Mouse (Mus musculus) midbrain, embryonic 11.5 days (tissue): ENCODE data around the gene Sptbn1. TPM values are rescaled to one million over a fixed set of nuclear protein-coding genes. Genes with fewer than 3 reads are reported as not detected.

Source experiments
- ATAC-seq: fragments of 200-750 bp; cut with Nextera tagmentation; 2 replicates; pipeline ENCODE4 v1.8.0; 2017; ENCODE audit warnings: moderate TSS enrichment, moderate library complexity; ENCODE audit not compliant: low FRiP score
- DNase-seq: peaks from one replicate; pipeline ENCODE4 v3.0.0; 2015; ENCODE audit warnings: low spot score; ENCODE audit errors: missing footprints
- H3K27ac ChIP-seq: fragments of 300-500 bp; sonication (generic); 2 replicates; pipeline ENCODE4 v1.5.1; 2014; ENCODE audit warnings: low read depth, low read length
- H3K27me3 ChIP-seq: fragments of 300-500 bp; sonication (generic); 2 replicates; pipeline ENCODE4 v1.6.1; 2014; ENCODE audit warnings: mild to moderate bottlenecking, low read length, moderate library complexity, mixed read lengths; ENCODE audit not compliant: control insufficient read depth, insufficient read depth
- H3K36me3 ChIP-seq: fragments of 300-500 bp; sonication (generic); 2 replicates; pipeline ENCODE4 v1.6.1; 2014; ENCODE audit warnings: mild to moderate bottlenecking, low read length, moderate library complexity, mixed read lengths; ENCODE audit not compliant: control insufficient read depth, insufficient read depth
- H3K4me1 ChIP-seq: fragments of 300-500 bp; sonication (generic); 2 replicates; pipeline ENCODE4 v1.6.1; 2014; ENCODE audit warnings: low read length; ENCODE audit not compliant: control insufficient read depth, insufficient read depth
- H3K4me2 ChIP-seq: fragments of 300-500 bp; sonication (generic); 2 replicates; pipeline ENCODE4 v1.6.1; 2014; ENCODE audit warnings: mild to moderate bottlenecking, moderate library complexity
- H3K4me3 ChIP-seq: fragments of 300-500 bp; sonication (generic); 2 replicates; pipeline ENCODE4 v1.5.1; 2014; ENCODE audit warnings: low read depth, low read length
- H3K9ac ChIP-seq: fragments of 300-500 bp; sonication (generic); 2 replicates; pipeline ENCODE4 v1.6.1; 2014; ENCODE audit warnings: low read length
- H3K9me3 ChIP-seq: fragments of 300-500 bp; sonication (generic); 2 replicates; pipeline ENCODE4 v1.6.1; 2016; ENCODE audit warnings: low read length; ENCODE audit not compliant: control insufficient read depth
- WGBS: fragments of 180-500 bp; shearing (Covaris S2); extraction: QIAGEN DNeasy Blood & Tissue Kit; methylation state at CpG from one replicate; pipeline ENCODE4 v1.1.7; 2014; 5-methylcytosine and 5-hydroxymethylcytosine counted together
- polyA plus RNA-seq: library from polyadenylated mRNA; unstranded; fragments of >200 nt; fragmentation: Nextera tagmentation; extraction: Ambion mirVana; gene quantifications from 2 replicates; pipeline ENCODE4 v1.2.1, GENCODE M21; 2014

Gene Sptbn1
- polyA plus RNA-seq, 1 experiment from 2014 or later = 86.2 TPM

DNA sequence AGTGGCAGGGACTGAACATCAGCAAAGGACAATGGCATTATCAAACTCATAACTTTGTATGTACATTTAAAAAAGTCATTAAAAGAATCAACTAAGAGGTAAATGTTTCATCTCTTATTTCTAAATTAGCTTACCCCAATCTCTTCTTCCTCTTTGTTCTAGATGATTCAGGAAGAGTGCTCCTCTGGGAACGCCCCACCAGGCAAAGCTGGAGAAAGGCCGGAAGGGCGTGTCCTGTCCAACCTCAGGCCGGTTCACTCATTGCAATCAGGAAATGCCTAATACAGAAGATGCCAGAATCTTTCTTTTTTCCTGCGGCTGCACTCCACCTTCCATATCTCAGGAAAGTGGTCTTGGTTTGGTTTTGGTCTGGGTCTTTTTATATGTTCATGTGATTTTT, 11.3 kb upstream of the Sptbn1 start:
- Histone ChIP-seq H3K9me3 (no peaks in the 10 kb centered on the region), H3K27me3 (no peaks in the 10 kb centered on the region), H3K27ac (no peak overlapping the region), H3K36me3 (no peaks in the 10 kb centered on the region), H3K9ac (no peak overlapping the region), H3K4me3 (no peak overlapping the region), H3K4me1 (no peaks in the 10 kb centered on the region), H3K4me2 (no peak overlapping the region)
- no peak for DNase-seq
- ATAC-seq = no peak
- WGBS = 84% methylated on average over 5 of the region's 5 CpGs

DNA sequence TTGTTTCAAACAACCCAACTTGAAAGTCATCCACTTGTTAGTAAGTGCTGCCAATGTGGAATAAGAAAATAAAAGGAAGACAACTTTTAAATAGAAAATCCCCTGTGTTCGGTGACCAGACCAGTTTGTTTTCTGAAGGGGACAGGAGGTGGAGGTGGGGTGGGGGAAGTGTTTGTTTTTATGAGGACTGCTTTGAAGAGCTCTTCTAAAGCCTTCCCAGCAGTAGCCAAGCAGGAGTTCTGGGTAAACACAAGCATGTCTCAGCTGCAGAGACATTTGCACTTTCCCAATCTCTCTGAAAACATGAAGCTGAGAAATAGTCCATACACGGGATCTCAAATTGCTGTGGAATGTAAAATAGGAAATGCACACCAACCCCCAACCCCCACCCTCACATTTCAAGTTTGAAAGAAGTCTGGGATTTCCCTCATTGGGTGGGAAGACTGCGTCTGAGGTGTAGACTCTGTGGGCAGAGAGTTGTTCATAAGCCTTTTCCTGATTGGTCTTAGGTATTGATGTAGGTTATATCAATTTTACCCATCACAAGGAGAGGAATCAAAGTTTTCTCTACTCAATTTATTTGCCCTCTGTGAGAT, 7.6 kb upstream of the Sptbn1 start:
- H3K4me1 ChIP-seq = no peaks in the 10 kb centered on the region
- no peak overlapping the region for H3K9ac ChIP-seq
- H3K27me3 ChIP-seq = no peaks in the 10 kb centered on the region
- ATAC-seq (no peak), DNase-seq (no peak)
- no peaks in the 10 kb centered on the region for H3K9me3 ChIP-seq
- no peaks in the 10 kb centered on the region for H3K36me3 ChIP-seq
- 76% methylated on average over 3 of the region's 3 CpGs for WGBS
- no peak overlapping the region for H3K4me3 ChIP-seq
- no peak overlapping the region for H3K27ac ChIP-seq
- no peak overlapping the region for H3K4me2 ChIP-seq

DNA sequence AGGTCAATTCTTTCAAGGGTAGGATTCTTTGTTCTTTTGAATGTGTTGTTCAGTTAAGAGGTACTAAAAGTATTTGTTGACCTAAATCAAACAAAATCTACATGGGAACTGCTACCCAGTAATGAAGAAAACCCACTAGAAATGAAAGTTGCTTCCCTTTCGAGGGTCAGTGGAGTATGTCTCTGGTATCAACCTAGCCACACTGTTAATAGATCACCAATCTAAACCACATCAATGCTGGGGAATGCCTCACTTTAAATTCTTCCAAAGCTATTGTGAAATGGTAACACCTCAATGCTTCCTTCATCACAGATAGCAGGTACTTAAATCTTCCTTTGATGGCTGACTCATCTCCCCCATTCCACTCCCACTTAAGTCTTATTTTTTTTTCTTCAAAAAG, 1.5 kb upstream of the Sptbn1 start:
- DNase-seq = no peak
- no peak for ATAC-seq
- Histone ChIP-seq H3K27me3 (no peaks in the 10 kb centered on the region), H3K4me3 (no peak overlapping the region), H3K9me3 (no peaks in the 10 kb centered on the region), H3K4me1 (peaks cover 6% of the 10 kb centered on the region; the same call in 1 of the 2 replicates), H3K9ac (no peak overlapping the region), H3K27ac (no peak overlapping the region), H3K4me2 (no peak overlapping the region), H3K36me3 (no peaks in the 10 kb centered on the region)
- WGBS = 70% methylated on average over 1 of the region's 1 CpGs

DNA sequence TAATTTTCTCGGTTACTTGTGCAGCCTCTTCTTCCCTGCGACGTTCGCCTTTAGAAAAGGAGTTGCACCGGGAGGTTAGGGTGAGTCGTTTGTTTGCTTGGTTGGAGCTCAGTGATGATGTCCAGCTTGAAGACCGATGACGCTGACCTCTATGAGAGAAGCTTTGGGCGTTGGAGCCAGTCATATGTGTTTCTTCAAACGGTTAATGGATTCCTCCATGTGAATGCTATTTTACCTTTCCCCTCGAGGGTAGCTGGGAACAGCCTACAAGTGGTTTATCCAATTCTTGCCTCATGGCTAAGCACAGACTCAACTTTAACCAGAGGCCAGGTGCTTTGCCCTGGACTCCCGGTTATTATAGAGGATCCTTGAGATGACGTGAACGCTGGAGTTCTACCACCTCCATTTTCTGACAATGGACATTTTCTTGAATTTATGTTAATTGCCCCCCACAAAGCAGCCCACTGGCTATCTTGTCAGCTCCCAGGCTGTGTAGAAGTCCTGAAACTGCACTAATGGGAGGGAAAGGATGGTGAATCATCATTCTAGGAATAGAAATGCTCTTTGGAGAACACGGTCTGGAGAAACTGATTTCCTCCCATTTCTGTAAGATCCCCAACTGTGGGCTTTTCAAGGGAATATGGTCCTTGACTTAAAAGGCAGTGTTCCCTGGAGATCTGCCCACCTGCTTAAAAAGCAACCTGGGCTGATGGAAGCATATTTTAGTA, 837 bp upstream of the Sptbn1 start:
- peaks cover 6% of the 10 kb centered on the region; the same call in 1 of the 2 replicates for H3K4me1 ChIP-seq
- no peaks in the 10 kb centered on the region for H3K9me3 ChIP-seq
- WGBS = 6% methylated on average over 15 of the region's 15 CpGs
- H3K36me3 ChIP-seq = no peaks in the 10 kb centered on the region
- ATAC-seq (peak; percentile 23), DNase-seq (no peak)
- no peaks in the 10 kb centered on the region for H3K27me3 ChIP-seq
- peak overlapping the region; percentile 64 for H3K9ac ChIP-seq
- H3K27ac ChIP-seq = no peak overlapping the region
- peak overlapping the region; percentile 88 for H3K4me3 ChIP-seq
- peak overlapping the region; percentile 45 for H3K4me2 ChIP-seq

DNA sequence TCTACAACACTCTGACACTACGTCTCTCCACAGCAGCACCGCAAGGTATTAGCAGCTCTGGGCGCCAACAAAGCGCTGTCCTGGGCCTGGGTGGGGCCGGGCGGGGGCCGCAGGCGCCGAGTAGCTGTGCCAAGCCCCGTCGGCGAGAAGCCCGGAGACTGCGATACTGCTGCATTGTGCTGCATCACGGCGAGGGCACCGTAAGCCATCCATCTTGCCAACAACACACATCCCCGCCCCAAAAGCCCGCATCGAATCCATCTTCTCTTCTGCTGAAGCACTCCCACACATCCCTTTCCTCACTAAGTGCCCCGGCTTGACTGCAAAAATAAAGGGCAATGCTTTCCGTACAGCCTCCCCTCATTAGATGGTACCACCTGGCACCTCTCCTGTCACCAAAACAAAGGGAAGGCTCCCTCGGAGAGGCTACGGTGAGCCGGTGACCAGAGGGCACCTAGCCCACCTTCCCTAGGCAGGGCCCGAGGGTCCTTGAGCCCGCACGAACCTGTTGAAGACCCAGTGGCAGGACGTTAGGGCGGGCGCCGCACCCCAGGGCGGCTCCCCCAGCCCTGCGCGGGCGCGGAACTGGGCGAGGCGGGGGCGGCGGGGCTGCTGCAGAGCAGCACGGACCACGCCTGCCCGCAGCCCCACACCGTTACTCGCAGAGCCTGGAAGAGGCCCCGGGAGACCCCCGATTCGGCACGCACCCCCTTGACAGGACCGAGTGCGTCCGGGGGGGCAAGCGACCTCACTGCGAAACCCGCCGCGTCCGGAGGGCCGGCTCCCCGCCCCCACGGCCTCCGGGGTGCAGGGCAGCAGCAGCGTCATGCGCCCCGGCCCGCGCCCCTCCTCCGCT, 711 bp downstream of the Sptbn1 start:
- DNase-seq = peak; percentile 96
- Histone ChIP-seq H3K9ac (peak overlapping the region; percentile 82), H3K27ac (peak overlapping the region; percentile 74), H3K4me1 (peaks cover 6% of the 10 kb centered on the region; the same call in 1 of the 2 replicates), H3K4me2 (peak overlapping the region; percentile 79), H3K36me3 (no peaks in the 10 kb centered on the region), H3K27me3 (no peaks in the 10 kb centered on the region), H3K4me3 (peak overlapping the region; percentile 88), H3K9me3 (no peaks in the 10 kb centered on the region)
- under 1% methylated on average over 68 of the region's 69 CpGs for WGBS
- peak; percentile 66 for ATAC-seq

DNA sequence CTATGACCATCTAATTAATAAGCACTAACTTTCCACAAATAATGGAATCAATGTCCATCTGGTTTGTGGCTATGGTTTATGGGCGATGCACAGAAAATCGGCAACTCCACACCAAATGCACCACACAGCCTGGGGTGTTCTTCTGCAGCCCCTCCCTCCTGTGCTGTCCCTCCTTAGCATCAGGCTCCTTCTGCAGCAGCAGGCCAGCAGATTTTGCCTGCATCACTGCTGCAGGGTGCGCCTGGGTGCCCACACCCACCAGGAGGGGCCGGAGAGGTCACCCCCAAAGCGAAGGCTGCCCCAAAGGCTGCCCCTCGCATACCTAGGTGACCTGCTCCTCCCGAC, 1.3 kb downstream of the Sptbn1 start:
- H3K9ac ChIP-seq = peak overlapping the region; percentile 82
- H3K4me1 ChIP-seq = peaks cover 6% of the 10 kb centered on the region; the same call in 1 of the 2 replicates
- H3K9me3 ChIP-seq = no peaks in the 10 kb centered on the region
- H3K4me3 ChIP-seq = peak overlapping the region; percentile 88
- peak overlapping the region; percentile 79 for H3K4me2 ChIP-seq
- no peaks in the 10 kb centered on the region for H3K36me3 ChIP-seq
- 3% methylated on average over 7 of the region's 7 CpGs for WGBS
- H3K27ac ChIP-seq = peak overlapping the region; percentile 74
- no peak for ATAC-seq
- no peak for DNase-seq
- no peaks in the 10 kb centered on the region for H3K27me3 ChIP-seq

DNA sequence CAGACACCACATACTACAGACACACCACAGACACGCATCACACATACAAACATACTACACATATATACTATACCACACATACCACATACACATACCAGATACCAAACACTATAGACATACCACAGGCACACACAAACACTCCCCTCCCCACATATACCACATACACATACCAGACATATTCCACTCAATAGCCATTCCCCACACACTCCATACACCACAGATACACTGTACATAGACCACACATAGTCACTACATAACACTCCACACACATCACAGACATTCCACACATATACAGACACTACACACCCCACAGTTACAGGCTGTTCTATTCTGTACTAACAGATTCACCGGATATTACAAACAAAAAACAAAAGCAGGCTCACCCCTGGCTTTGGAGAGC, 2.3 kb downstream of the Sptbn1 start:
- peak overlapping the region; percentile 37 for H3K4me2 ChIP-seq
- ATAC-seq (no peak), DNase-seq (no peak)
- 90% methylated on average over 2 of the region's 2 CpGs for WGBS
- peaks cover 6% of the 10 kb centered on the region; the same call in 1 of the 2 replicates for H3K4me1 ChIP-seq
- no peaks in the 10 kb centered on the region for H3K9me3 ChIP-seq
- H3K27ac ChIP-seq = no peak overlapping the region
- peak overlapping the region; percentile 16 for H3K4me3 ChIP-seq
- peak overlapping the region; percentile 16; the same call in 1 of the 2 replicates for H3K9ac ChIP-seq
- no peaks in the 10 kb centered on the region for H3K36me3 ChIP-seq
- no peaks in the 10 kb centered on the region for H3K27me3 ChIP-seq

DNA sequence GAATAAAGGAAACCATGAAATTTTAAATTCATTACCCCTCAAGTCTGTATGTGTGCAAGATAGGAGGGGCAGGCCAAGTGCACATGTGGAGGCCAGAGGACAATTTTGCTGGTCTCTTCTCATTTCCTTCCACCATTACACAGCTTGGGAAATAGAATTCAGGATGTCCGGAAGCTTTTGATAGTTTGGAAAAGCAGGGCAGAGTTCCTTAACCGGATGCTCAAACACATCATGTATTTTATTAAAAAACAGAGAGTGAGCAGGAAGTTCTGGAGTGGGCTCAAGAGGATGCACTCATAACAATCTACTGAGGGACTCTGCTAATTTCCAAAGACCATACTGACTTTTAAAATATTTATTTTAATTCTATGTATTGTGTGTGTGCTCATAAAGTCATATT, 4.3 kb downstream of the Sptbn1 start:
- Histone ChIP-seq H3K27ac (no peak overlapping the region), H3K9ac (no peak overlapping the region), H3K9me3 (no peaks in the 10 kb centered on the region), H3K4me3 (no peak overlapping the region), H3K36me3 (no peaks in the 10 kb centered on the region), H3K4me2 (no peak overlapping the region), H3K27me3 (no peaks in the 10 kb centered on the region), H3K4me1 (peaks cover 3% of the 10 kb centered on the region; the same call in 1 of the 2 replicates)
- no peak for DNase-seq
- 85% methylated on average over 2 of the region's 2 CpGs for whole genome bisulfite sequencing
- no peak for ATAC-seq
